Mouse (Mus musculus): ENCODE measurements around the gene Gpr160. TPM values are rescaled to one million over a fixed set of nuclear protein-coding genes. Genes with fewer than 3 reads are reported as not detected.
"Not testable (repeated sequence)": the region's sequence is repeated elsewhere in the genome, so short reads cannot be mapped to it uniquely, and the experiment has no call there.

Gpr160 gene
- 6.6 and 7.5 TPM in 2 replicates for polyA plus RNA-seq (2015; fragmentation: Nextera tagmentation; extraction: Ambion mirVana)

DNA sequence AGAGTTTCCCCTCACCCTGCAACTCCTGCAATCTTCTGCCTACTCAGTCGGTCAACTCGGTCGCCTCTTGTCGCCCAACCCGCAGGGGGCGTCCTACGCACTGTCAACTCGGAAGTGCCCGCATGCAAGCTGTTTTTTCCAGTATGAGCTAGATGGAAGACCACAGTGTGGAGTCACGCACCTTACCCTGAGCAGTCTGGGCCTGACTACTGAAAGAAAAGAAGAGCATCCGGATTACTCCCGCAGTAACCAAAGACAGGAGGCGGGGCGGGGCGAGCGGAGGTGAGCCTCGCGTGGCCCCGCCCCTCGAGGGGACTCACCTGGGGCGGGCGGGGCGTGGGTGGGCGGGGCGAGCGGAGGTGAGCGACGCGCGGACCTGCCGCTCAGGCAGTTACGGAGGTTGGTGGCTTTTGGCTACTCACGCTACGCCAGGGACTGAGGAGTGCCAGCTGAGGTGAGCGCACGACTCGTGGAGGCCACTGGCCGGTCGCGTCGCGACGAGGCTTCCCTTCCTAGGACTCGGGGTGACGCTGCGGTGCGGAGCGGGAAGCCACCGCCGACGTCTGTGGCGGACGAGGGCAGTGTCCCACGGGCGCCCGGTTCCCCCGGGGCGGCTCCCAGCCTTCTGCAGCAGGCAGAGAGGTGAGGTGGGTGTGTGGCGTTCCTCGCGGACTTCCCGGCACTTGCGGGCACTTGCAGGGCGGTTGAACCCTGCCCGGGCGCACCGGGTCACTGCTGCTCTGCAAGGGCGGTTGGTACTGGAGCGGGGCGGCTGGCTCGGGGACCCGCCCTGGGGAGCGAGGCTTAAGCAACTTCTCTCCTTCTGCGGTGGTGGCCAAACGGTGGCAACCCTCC lies at the start of gene Gpr160:
Gene Gpr160, plus strand, starts transcription at position 347 of the 855 bp plus-strand sequence.
- DNase-seq (ENCODE audit: low spot score): peak; percentile 75

DNA sequence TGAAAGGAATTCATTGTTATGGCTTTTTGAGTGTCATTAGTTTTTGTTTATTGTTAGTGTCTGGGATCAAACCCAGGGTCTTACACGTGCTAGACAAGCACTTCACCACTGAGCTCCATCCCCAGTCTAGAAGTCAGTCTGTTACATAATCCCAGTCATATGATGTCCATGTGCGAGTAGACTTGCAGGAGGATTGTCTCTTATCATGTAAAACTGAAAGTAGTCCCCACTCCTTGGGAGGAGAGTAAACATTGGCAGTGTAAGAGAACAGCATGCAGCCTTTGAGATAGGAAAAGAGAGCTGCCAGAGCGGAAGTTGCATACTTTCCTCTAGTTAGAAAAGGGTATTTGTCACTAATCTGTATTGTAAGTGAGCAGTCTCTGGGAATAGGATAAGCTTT lies 42.9 kb upstream of the Gpr160 start:
- no peak for DNase-seq (ENCODE audit: low spot score)

DNA sequence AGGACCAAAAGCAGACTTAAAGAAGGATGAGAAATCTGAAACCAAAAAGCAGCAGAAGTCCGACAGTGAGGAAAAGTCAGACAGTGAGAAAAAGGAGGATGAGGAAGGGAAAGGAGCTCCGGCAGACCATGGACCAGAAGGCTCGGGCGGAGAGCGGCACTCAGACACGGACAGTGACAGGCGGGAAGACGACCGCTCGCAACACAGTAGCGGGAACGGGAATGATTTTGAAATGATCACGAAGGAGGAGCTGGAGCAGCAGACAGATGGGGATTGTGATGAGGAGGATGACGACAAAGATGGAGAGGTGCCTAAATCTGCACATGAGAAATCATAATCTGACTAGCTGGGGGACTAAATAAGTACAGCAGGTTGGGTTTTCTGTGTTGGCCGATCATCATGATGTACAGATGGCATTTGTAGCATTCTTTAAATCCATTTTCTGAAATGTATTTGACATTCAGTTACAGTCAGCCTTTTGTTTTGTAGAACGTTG lies 37.1 kb upstream of the Gpr160 start:
- no peak for DNase-seq (ENCODE audit: low spot score)

DNA sequence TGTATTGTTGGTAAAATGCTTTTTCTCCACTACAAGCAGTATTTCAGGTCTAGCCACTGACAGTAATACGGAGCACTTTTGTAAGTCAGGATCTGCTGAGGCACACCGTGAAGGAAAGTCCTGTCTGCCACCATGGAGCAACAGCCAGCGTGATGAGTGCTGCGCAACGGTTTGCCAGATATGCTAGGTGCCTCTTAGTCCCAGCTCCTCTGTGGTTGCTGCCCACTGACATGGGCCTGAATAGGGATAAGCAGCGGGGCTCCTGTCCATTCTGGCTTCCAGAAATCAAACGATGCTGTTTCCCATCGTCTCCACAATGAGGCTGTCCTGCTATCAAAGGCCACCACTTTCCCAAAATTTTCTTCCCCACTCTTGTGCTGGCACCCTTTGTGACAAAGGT lies 33.6 kb upstream of the Gpr160 start:
- DNase-seq (ENCODE audit: low spot score): no peak

DNA sequence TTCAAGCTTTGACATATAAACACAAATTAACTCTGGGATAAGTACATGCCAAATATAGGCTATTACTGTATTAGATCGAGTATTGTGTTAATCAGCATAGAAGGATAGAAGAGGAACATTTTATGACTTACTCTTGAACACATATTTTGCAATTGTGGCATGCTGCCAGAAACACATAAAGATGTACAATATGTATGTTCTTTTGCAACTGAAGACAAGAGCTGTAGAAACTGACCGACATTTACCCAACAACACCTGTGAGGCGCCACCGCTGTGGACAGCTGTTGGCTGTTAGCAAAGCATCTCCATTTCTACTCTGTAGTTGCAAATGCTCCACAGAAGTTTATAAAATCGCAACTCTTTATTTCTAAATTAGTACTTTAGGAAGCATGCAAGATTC lies 29.7 kb upstream of the Gpr160 start:
- DNase-seq (ENCODE audit: low spot score): no peak

DNA sequence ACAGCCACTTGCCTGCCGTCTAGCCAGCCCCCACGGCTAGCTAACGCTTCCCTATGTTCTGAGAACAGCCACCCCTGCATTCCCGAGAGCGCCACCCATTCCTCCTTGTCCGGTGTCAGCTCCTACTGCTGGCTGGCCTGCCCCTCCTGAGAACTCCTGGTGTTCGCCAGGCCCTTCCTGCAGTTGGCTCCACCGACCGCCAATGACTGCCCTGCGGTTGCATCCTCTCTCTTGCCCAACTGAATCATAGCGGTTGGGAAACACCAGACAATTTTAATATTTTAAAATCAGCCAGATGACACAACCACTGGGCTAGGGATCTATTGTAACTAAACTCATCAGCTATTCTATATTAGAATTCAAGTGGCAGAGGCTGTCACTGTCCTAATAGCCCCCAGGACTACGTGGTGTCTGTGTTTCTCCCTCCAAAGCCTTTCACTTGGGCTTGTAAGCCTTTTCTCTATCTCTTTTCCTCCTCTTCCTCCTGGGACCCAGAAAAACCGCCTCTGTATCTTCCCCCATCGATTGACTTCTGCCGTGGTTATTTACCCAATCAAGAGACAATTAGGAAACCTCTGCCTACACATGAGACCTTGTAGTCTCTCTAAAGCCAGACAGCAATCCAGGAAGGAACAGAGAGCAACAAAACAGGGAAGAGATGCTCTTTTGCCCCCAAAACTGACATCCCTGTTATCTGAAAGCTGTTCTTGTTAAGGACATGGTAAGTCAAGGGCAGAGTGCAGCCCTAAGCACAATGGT lies 23.7 kb upstream of the Gpr160 start:
- DNase-seq (ENCODE audit: low spot score): no peak

DNA sequence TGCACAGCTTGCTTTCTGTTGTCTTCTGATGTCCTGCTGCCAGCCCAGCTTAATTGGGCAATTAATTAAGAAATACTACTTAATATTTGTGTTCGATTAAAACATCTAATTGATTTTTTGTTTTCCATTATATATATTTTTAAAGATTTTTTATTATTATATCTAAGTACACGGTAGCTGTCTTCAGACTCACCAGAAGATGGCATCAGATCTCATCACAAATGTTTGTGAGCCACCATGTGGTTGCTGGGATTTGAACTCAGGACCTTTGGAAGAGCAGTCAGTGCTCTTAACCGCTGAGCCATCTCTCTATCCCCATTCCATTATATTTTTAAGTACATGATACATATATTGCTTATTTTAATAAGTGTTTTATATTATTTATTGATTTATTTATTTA lies 22.5 kb upstream of the Gpr160 start:
- no peak for DNase-seq (ENCODE audit: low spot score)

DNA sequence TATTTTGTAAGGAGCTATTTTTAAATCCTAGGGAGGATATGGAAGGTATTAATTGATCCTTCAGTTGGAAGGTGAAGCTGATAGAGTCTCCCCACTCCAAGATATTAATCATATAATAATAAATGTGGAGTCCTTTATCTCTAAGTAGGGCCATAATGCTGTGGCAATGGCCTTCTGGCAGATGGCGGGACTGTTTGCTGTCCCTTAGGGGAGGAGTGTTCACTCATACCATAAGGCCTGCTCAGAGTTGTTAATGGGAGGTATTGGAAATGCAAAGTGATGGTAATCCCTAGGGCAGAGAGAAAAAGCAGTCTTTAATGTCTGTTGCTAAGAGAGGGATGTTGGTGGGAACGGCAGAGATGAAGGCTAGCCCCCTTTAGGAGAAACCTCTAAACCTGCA lies 10.0 kb upstream of the Gpr160 start:
- DNase-seq (ENCODE audit: low spot score): no peak

DNA sequence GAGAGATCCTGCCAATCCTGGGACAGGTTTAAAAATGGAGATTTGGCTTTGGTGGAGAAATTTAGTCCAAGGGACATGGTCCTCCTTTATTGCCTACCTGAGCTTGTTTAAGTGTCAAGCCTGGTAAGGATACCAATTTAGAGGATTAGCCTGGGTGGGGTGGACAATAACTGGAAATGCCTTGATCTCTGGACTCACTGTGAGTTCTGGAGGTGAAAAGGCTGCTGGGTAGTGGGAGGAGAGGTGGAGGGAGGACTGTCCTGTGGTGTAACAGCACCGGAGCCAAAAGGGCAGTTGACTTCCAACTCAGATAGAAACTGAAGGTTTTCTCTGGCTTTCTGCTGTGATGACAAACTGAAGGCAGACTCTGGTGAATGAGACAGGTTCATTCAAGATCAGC lies 8.3 kb upstream of the Gpr160 start:
- no peak for DNase-seq (ENCODE audit: low spot score)

DNA sequence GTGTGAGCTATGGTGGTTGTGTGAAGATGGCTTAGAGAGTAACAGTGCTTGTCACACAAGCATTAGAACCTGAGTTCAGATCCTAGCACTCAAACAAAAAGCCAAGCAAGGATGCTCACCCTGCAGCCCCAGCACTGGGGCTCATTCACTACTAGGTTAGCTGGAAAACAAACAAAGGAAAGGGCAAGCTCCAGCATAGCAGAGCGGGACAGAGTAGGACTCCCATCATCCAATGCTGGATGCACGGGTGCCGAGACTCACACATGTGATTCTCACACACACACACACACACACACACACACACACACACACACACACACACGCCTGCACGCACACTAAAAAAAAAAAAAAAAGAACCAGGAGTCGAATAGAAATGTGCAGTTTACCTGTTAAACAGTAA lies 4.3 kb upstream of the Gpr160 start:
- no peak for DNase-seq (ENCODE audit: low spot score)

DNA sequence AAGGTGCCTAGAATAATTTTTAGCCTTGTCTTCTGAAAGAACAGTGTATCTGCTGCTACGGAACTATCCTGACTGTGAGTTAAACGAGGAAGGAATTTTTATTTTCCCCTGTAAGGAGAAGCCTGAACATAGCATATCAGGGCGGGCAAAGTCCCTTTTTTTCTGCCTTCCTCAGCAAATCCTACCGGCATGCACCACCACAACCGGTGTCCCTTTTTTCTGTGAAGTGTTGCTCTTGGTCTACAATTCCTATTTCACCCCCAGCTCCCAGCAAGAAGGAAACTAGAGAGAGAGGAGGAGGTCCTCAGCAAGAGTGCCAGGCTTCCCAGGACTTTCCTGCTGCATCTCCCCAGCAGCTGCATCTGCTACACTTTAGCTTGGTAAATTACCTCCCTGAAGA lies 2.2 kb upstream of the Gpr160 start:
- DNase-seq (ENCODE audit: low spot score): no peak

DNA sequence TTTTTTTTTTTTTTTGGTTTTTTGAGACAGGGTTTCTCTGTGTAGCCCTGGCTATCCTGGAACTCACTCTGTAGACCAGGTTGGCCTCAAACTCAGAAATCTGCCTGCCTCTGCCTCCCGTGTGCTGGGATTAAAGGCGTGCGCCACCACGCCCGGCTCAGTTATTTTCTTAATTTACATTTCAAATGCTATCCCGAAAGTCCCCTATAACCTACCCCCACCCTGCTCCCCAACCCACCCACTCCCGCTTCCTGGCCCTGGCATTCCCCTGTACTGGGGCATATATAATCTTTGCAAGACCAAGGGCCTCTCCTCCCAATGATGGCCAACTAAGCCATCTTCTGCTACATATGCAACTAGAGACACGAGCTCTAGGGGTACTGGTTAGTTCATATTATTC lies 3.8 kb downstream of the Gpr160 start:
- DNase-seq (ENCODE audit: low spot score): not testable (repeated sequence)

DNA sequence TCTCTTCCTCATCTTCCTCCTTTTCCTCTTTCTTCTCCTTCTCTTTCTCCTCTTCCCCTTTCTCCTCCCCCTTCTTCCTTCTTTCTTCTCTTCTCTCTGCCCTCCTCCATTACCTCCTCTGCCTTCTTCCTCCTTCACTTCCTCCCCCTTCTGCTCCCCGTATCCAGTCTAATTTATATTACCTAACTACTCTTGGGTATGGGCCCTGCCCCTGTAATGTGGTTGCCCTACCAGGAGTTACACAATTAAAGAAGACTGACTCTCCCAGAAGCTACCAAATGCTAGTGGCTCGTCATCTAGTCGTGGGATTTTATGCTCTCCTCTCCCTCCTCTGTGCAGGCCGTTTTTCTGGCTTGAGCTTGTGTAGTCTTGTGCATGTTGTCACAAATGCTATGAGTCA lies 5.0 kb downstream of the Gpr160 start:
- no peak for DNase-seq (ENCODE audit: low spot score)

DNA sequence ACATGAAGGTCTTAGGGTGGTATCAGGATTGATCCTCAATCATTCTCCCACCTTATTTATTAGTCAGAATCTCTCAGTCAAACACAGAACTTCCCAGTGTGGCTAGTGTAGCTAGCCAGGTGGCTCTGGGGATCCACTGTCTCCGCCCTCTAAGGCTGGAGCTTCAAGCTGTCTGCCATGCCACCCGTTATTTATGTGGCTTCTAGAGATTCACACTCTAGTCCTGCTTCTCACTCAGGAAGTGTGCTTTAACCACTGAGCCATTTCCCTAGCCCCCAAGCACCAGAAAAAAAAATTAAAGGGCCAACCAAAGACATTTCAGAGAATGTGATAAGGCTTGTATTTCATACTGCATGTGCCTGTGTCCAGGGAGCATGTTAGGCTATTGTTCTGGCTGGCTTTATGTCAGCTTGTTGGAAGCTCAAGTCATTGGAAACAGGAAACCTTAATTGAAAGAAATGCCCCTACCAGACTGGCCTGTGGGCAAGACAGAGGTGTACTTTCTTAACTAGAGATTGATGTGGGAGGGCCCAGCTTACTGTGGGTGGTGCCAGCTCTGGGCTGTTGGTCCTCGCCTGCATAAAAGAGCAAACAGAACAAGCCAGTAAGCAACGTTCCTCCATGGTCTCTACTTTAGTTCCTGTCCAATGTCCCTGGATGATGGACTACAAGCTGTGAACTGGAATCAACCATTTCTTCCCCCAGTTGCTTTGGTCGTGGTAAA lies 8.1 kb downstream of the Gpr160 start:
- DNase-seq (ENCODE audit: low spot score): peak; percentile 17

DNA sequence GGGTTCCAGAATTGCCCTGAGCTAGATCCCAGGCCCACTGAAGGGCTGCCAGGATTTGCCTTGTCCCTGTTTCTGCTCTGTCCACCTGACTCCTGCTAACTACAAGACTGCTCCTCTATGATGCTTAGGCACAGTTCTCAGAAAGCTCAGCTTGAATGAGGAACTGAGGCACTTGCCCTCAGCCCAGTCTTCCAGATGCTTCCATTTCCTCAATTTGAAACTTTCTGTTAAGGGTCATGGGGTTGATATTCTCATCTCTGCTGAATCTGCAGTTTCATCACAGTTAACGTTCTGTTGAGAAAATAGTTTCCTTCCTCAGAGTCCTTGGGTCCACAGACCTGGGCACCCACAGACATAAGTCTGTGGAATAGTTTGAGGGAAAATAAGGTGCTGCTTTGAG lies 8.9 kb downstream of the Gpr160 start:
- no peak for DNase-seq (ENCODE audit: low spot score)

DNA sequence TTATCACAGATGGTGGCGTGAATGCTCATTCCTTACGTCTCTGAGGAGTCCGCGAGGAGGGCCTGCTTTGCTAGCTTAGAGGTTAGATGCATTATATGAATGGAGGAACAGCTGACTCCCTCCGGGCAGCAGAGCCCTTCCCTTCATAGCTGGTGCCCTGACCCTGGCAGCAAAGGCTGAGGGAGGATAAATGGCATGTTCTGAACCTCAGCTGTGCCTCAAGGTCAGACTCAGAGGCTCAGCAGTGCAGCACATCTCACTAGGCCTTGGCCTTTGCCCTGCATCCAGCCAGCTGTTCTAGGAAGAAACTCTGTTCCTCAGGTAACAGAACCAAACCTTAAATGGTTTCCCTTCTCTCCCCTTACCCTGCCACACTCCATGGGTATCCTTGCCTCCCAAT lies 12.4 kb downstream of the Gpr160 start:
- no peak for DNase-seq (ENCODE audit: low spot score)

DNA sequence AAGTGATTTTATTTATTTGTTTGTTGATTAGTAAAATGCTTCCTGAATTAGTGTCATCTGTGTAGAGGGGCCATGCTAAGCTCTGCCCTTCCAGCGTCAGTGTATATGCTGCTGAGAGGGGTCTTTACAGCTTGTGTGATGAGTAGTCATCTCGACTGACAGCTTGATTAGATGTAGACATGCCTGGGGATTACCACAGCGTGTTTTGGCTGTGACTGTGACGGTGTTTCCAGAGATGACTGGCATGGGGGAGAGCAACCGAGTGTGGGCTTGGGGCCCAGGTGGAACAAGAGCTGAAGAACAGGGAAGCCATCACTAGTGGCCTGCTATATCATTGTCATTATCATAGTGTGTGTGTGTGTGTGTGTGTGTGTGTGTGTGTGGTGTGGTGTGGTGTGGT lies 12.9 kb downstream of the Gpr160 start:
- no peak for DNase-seq (ENCODE audit: low spot score)

DNA sequence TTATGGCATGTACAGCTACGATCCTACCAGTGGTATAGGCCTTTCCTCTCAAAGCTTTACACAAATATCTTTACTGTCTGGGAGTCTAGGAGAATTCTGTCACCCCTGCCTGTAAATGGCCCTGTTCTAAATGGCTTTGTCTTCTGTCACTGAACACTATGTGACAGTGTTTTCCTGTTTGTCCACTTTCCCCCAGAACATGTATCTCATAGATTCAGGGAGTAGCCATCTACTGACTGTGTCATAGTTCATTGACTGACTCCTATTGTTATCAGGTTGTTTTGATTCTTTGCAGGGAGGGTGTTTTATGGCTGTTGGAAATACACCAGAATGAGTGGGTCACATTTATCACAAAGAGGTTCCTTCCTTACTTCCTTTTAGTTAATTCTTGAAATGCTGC lies 14.2 kb downstream of the Gpr160 start:
- no peak for DNase-seq (ENCODE audit: low spot score)

DNA sequence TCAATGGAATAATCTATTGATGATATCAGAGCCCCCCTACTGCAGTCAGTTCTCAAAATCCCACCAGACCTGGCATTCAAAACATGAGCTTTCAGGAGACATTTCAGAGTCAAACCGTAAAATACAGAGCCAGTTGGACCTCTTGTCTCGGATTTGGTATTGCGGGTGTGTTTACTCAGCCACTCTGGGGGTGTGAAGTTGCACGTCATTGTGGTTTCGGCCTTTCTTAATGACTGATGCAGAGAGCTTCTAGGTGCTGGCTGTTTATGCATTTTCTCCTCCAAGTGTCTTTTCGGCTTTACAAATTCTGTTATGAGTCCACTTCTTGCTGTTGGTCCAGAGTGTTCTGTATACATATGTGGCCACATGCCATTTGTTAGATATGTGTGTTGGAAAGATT lies 21.0 kb downstream of the Gpr160 start:
- DNase-seq (ENCODE audit: low spot score): no peak

DNA sequence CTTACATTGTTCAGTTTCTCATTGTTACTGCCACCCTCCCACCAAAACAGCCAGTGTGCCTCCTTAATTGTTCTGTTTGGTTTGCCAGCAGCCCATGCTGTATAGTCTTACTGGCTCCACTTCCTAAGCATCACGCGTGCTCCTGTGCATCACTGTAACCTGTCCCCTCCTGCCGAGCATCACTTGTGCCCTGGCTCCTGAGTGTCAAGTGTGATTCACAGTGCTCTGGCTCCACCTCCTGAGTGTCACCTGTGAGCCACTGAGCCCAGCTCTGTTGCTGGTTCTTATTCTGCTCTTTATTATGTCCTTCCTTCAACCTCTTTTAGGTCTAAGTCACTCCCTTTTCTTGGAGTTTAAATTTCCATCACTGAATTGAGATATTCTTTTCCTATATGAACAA lies 31.7 kb downstream of the Gpr160 start:
- DNase-seq (ENCODE audit: low spot score): no peak

DNA sequence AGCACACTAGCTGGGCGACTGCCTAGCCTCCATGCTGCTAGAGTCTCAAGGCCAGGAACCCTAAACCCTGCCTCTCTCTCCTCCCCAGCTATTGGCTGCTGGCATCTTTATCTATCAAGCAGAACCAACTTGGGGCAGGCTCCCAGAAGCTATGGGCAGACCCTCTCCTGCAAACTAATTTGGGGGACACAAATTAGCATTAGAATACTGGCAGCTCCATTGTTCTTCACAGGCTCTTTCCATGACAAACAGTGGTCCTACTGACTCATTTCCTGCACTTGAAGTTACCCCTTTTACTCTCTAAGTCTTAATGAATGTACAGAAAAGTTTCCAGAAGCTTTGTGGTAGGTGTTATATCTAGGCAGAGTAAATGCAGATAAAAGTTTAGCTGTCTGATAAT lies 33.3 kb downstream of the Gpr160 start:
- no peak for DNase-seq (ENCODE audit: low spot score)

DNA sequence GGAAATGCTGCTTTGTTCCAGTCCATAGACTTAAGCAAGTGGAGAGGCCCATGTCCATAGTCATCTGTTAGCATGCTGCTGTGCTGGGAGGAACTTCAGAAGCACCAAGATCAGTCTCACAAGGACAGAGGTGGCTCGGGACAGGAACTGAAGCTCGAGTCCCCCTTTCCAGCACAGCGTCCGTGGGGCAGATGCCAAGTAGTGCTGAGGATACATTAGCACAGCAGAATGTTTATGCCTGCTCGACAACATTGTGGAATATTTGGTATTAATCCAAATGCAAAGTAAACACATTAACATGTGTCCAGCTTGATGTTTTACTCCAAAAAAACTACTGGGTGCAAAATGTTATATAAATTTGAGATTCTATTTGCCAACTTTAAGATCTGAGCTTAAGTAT lies 41.0 kb downstream of the Gpr160 start:
- no peak for DNase-seq (ENCODE audit: low spot score)
